Mouse (Mus musculus): ENCODE data around the gene Pde5a. TPM values are rescaled to one million over a fixed set of nuclear protein-coding genes. Genes with fewer than 3 reads are reported as not detected.

Gene Pde5a
- polyA plus RNA-seq, 1 experiment: 1.3 TPM

GRCm38 (mm10) chr3:122800050-122800449 is 71.3 kb downstream of the Pde5a start:
- no peak overlapping the region for H3K4me3 ChIP-seq (ENCODE audit: insufficient read depth, low read depth, low read length)
- 77% methylated on average over 6 of the region's 6 CpGs for WGBS
- no peak for DNase-seq
- H3K27me3 ChIP-seq (replicated peaks; ENCODE audit: control insufficient read depth, insufficient read depth, low read length): no peaks in the 10 kb centered on the region
- H3K27ac ChIP-seq (ENCODE audit: insufficient read depth, low read depth, low read length): no peak overlapping the region
- TF ChIP-seq POLR2A (IDR thresholded peaks at IDR 0.05; ENCODE audit: low read depth, low read length) (no peak), CTCF (conservative IDR thresholded peaks at IDR 0.05; ENCODE audit: insufficient read depth, insufficient read length, low read depth, low read length) (no peak)
- H3K36me3 ChIP-seq (ENCODE audit: control insufficient read depth, insufficient read depth, low read length): no peaks in the 10 kb centered on the region
- no peaks in the 10 kb centered on the region for H3K4me1 ChIP-seq (ENCODE audit: control insufficient read depth, insufficient read depth, low read length)

GRCm38 (mm10) chr3:122800553-122801435 is 72.0 kb downstream of the Pde5a start:
- no peak overlapping the region for H3K27ac ChIP-seq (ENCODE audit: insufficient read depth, low read depth, low read length)

DNA sequence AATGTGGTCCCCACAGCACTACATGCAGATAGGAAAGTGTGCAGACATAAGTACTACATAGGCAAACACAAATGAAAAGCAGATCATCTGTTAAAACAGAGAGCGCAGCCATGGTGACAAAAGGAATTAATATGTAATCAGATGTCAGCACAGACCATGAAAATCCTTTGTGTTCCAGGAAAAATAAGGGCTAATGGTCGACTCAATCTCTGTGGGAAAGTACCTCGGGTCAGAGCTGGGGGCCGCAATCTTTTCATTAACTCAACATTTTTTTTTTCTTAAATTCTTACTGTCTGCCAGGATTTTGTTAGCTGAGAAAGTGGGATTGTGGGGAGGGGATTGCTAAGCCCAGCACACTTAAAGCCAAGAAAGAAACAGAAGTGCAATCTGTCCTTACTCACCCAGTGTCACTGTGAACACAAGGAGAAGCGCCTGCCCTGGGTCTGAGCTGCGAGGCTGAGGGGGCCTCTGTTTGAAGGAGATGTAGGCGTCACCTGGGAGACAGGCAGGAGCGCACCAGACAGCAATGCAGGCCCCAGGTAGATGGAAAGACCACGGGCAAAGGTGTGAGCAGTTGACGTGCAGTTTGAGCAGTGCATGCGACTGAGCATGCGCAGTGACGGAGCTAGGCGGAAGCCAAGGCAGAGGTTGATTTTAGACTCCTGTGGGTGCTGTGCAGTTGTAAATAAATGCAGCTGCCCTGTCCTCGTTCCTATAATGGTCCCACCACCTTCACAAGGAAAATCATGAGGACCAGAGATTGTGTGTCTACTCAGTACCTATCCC is 72.9 kb downstream of the Pde5a start:
- DNase-seq: no peak
- TF ChIP-seq POLR2A (IDR thresholded peaks at IDR 0.05; ENCODE audit: low read depth, low read length): no peak
- no peak for TF ChIP-seq CTCF (conservative IDR thresholded peaks at IDR 0.05; ENCODE audit: insufficient read depth, insufficient read length, low read depth, low read length)
- no peak overlapping the region for H3K4me3 ChIP-seq (ENCODE audit: insufficient read depth, low read depth, low read length)
- no peak overlapping the region for H3K27ac ChIP-seq (ENCODE audit: insufficient read depth, low read depth, low read length)
- no peaks in the 10 kb centered on the region for H3K27me3 ChIP-seq (replicated peaks; ENCODE audit: control insufficient read depth, insufficient read depth, low read length)
- WGBS: 82% methylated on average over 15 of the region's 15 CpGs
- no peaks in the 10 kb centered on the region for H3K4me1 ChIP-seq (ENCODE audit: control insufficient read depth, insufficient read depth, low read length)
- no peaks in the 10 kb centered on the region for H3K36me3 ChIP-seq (ENCODE audit: control insufficient read depth, insufficient read depth, low read length)

More at GRCm38 (mm10) chr3:122800553-122801435, 72.0 kb downstream of the Pde5a start:
- 55% methylated on average over 10 of the region's 10 CpGs for WGBS
- Histone ChIP-seq H3K36me3 (ENCODE audit: control insufficient read depth, insufficient read depth, low read length) (no peaks in the 10 kb centered on the region), H3K27me3 (replicated peaks; ENCODE audit: control insufficient read depth, insufficient read depth, low read length) (no peaks in the 10 kb centered on the region), H3K4me1 (ENCODE audit: control insufficient read depth, insufficient read depth, low read length) (no peaks in the 10 kb centered on the region), H3K4me3 (ENCODE audit: insufficient read depth, low read depth, low read length) (no peak overlapping the region)
- DNase-seq: no peak
- TF ChIP-seq POLR2A (IDR thresholded peaks at IDR 0.05; ENCODE audit: low read depth, low read length) (no peak), CTCF (conservative IDR thresholded peaks at IDR 0.05; ENCODE audit: insufficient read depth, insufficient read length, low read depth, low read length) (no peak)

- no peak overlapping the region for H3K27ac ChIP-seq (ENCODE audit: insufficient read depth, low read depth, low read length)
- no peak overlapping the region for H3K4me3 ChIP-seq (ENCODE audit: insufficient read depth, low read depth, low read length)
- WGBS: 90% methylated on average over 8 of the region's 8 CpGs
- DNase-seq: no peak
- no peaks in the 10 kb centered on the region for H3K27me3 ChIP-seq (replicated peaks; ENCODE audit: control insufficient read depth, insufficient read depth, low read length)
- TF ChIP-seq CTCF (conservative IDR thresholded peaks at IDR 0.05; ENCODE audit: insufficient read depth, insufficient read length, low read depth, low read length): no peak
- TF ChIP-seq POLR2A (IDR thresholded peaks at IDR 0.05; ENCODE audit: low read depth, low read length): no peak
- no peaks in the 10 kb centered on the region for H3K4me1 ChIP-seq (ENCODE audit: control insufficient read depth, insufficient read depth, low read length)
- H3K36me3 ChIP-seq (ENCODE audit: control insufficient read depth, insufficient read depth, low read length): no peaks in the 10 kb centered on the region
These were observed 78.6 kb downstream of the Pde5a start for GRCm38 (mm10) chr3:122807313-122807712.

DNA sequence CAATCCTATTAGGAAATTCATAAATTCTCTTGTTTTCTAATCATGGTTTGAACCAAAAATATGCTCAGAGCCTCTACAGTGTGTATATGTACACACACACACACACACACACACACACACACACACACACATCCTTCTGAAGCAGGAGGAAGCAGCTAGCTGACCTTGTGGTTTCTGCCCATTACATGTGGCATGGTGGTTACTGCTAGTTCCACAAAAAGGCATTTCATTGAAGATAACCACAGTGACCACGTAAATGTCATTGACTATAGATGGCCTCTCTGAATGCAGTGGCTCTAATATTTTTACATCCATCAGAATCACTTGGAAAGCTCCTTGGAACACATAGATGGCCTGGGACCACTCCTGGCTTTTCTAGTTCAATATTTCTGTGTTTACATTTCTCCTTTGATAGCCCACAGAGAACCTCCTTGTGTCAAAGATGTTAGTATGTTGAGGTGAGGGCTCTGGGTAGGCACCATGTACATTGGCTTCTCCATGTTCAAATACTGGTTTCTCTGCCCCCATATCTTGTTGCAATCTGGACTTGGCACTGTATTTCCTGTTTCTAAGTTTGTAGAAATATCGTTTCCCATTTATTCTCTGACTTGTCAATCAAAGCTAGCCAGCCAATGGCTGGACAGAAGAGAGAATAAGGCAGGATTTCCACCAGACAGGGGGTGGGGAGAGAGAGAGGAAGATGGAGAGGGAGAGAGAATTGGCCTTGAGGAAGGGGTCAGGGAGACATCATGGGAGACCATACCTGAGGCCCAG is 81.5 kb downstream of the Pde5a start:
- no peaks in the 10 kb centered on the region for H3K36me3 ChIP-seq (ENCODE audit: control insufficient read depth, insufficient read depth, low read length)
- no peak for DNase-seq
- no peaks in the 10 kb centered on the region for H3K4me1 ChIP-seq (ENCODE audit: control insufficient read depth, insufficient read depth, low read length)
- no peak overlapping the region for H3K4me3 ChIP-seq (ENCODE audit: insufficient read depth, low read depth, low read length)
- H3K27ac ChIP-seq (ENCODE audit: insufficient read depth, low read depth, low read length): no peak overlapping the region
- H3K27me3 ChIP-seq (replicated peaks; ENCODE audit: control insufficient read depth, insufficient read depth, low read length): no peaks in the 10 kb centered on the region
- 87% methylated on average over 2 of the region's 2 CpGs for WGBS
- TF ChIP-seq CTCF (conservative IDR thresholded peaks at IDR 0.05; ENCODE audit: insufficient read depth, insufficient read length, low read depth, low read length) (no peak), POLR2A (IDR thresholded peaks at IDR 0.05; ENCODE audit: low read depth, low read length) (no peak)

GRCm38 (mm10) chr3:122810986-122811385 is 82.2 kb downstream of the Pde5a start:
- H3K4me3 ChIP-seq (ENCODE audit: insufficient read depth, low read depth, low read length): no peak overlapping the region
- no peaks in the 10 kb centered on the region for H3K4me1 ChIP-seq (ENCODE audit: control insufficient read depth, insufficient read depth, low read length)
- H3K27me3 ChIP-seq (replicated peaks; ENCODE audit: control insufficient read depth, insufficient read depth, low read length): no peaks in the 10 kb centered on the region
- 89% methylated on average over 5 of the region's 5 CpGs for WGBS
- DNase-seq: no peak
- no peaks in the 10 kb centered on the region for H3K36me3 ChIP-seq (ENCODE audit: control insufficient read depth, insufficient read depth, low read length)
- H3K27ac ChIP-seq (ENCODE audit: insufficient read depth, low read depth, low read length): no peak overlapping the region
- TF ChIP-seq POLR2A (IDR thresholded peaks at IDR 0.05; ENCODE audit: low read depth, low read length) (no peak), CTCF (conservative IDR thresholded peaks at IDR 0.05; ENCODE audit: insufficient read depth, insufficient read length, low read depth, low read length) (no peak)
